Mouse (Mus musculus): ENCODE measurements around the gene Snd1. TPM values are rescaled to one million over a fixed set of nuclear protein-coding genes. Genes with fewer than 3 reads are reported as not detected.

Gene Snd1
- total RNA-seq, 1 experiment, result 343 TPM

- DNase-seq (ENCODE audit: low read depth, low spot score), result no peak
- Histone ChIP-seq H3K4me3 (ENCODE audit: insufficient read depth in 1 of 2, low read depth in 1 of 2, low read length in 2 of 2, poor library complexity in 1 of 2, severe bottlenecking in 1 of 2) (no peak overlapping the region), H3K9ac (ENCODE audit: insufficient read depth, low read depth, low read length, poor library complexity, severe bottlenecking) (no peak overlapping the region), H3K36me3 (ENCODE audit: control insufficient read depth, insufficient read depth, low read length, poor library complexity, severe bottlenecking) (peaks cover 4% of the 10 kb centered on the region; the same call in 1 of the 2 replicates), H3K4me1 (ENCODE audit: control insufficient read depth in 2 of 2, insufficient read depth in 2 of 2, low read length in 2 of 2, poor library complexity in 1 of 2) (peaks cover 0 to 6% of the 10 kb centered on the region in 2 experiments; a peak in 1 of 4 replicates), H3K27ac (ENCODE audit: insufficient read depth, low read depth, low read length, poor library complexity, severe bottlenecking) (no peak overlapping the region), H3K9me3 (ENCODE audit: control insufficient read depth, insufficient read depth, low read depth, low read length) (no peaks in the 10 kb centered on the region)
- in situ Hi-C loops (cut with MboI; ENCODE audit: low sequenced_read_pairs in 2 of 2, unreplicated experiment in 2 of 2), result no loop called here
- TF ChIP-seq MAFK (IDR thresholded peaks at IDR 0.05; ENCODE audit: insufficient read depth, low read depth, low read length) (no peak), ZNF384 (IDR thresholded peaks at IDR 0.05; ENCODE audit: low read depth, low read length) (no peak), HCFC1 (IDR thresholded peaks at IDR 0.05; ENCODE audit: borderline replicate concordance, insufficient read depth, low read length) (no peak), ZC3H11A (IDR thresholded peaks at IDR 0.05; ENCODE audit: borderline replicate concordance, low read depth, low read length) (no peak), CHD2 (IDR thresholded peaks at IDR 0.05; ENCODE audit: low read depth, low read length) (no peak)
These were observed 399.8 kb downstream of the Snd1 start for GRCm38 (mm10) chr6:28874759-28875158.

GRCm38 (mm10) chr6:28875333-28875732, 400.4 kb downstream of the Snd1 start:
- TF ChIP-seq ZC3H11A (IDR thresholded peaks at IDR 0.05; ENCODE audit: borderline replicate concordance, low read depth, low read length) (no peak), HCFC1 (IDR thresholded peaks at IDR 0.05; ENCODE audit: borderline replicate concordance, insufficient read depth, low read length) (no peak)
- no peak overlapping the region for H3K4me3 ChIP-seq (ENCODE audit: insufficient read depth in 1 of 2, low read depth in 1 of 2, low read length in 2 of 2, poor library complexity in 1 of 2, severe bottlenecking in 1 of 2)
- no peaks in the 10 kb centered on the region for H3K9me3 ChIP-seq (ENCODE audit: control insufficient read depth, insufficient read depth, low read depth, low read length)
- in situ Hi-C loops (cut with MboI; ENCODE audit: low sequenced_read_pairs in 2 of 2, unreplicated experiment in 2 of 2), result no loop called here
- no peak overlapping the region for H3K27ac ChIP-seq (ENCODE audit: insufficient read depth, low read depth, low read length, poor library complexity, severe bottlenecking)
- H3K36me3 ChIP-seq (ENCODE audit: control insufficient read depth, insufficient read depth, low read length, poor library complexity, severe bottlenecking), result peaks cover 8% of the 10 kb centered on the region; the same call in 1 of the 2 replicates
- DNase-seq (ENCODE audit: low read depth, low spot score), result no peak
- peaks cover 0 to 6% of the 10 kb centered on the region in 2 experiments; a peak in 1 of 4 replicates for H3K4me1 ChIP-seq (ENCODE audit: control insufficient read depth in 2 of 2, insufficient read depth in 2 of 2, low read length in 2 of 2, poor library complexity in 1 of 2)
- no peak overlapping the region for H3K9ac ChIP-seq (ENCODE audit: insufficient read depth, low read depth, low read length, poor library complexity, severe bottlenecking)

- H3K36me3 ChIP-seq (ENCODE audit: control insufficient read depth, insufficient read depth, low read length, poor library complexity, severe bottlenecking), result peaks cover 9% of the 10 kb centered on the region; the same call in 1 of the 2 replicates
- H3K27ac ChIP-seq (ENCODE audit: insufficient read depth, low read depth, low read length, poor library complexity, severe bottlenecking), result no peak overlapping the region
- no peaks in the 10 kb centered on the region for H3K9me3 ChIP-seq (ENCODE audit: control insufficient read depth, insufficient read depth, low read depth, low read length)
- H3K4me3 ChIP-seq (ENCODE audit: insufficient read depth in 1 of 2, low read depth in 1 of 2, low read length in 2 of 2, poor library complexity in 1 of 2, severe bottlenecking in 1 of 2), result no peak overlapping the region
- no peak for DNase-seq (ENCODE audit: low read depth, low spot score)
- in situ Hi-C loops (cut with MboI; ENCODE audit: low sequenced_read_pairs in 2 of 2, unreplicated experiment in 2 of 2), result no loop called here
- peaks cover 0 to 6% of the 10 kb centered on the region in 2 experiments; a peak in 1 of 4 replicates for H3K4me1 ChIP-seq (ENCODE audit: control insufficient read depth in 2 of 2, insufficient read depth in 2 of 2, low read length in 2 of 2, poor library complexity in 1 of 2)
- TF ChIP-seq HCFC1 (IDR thresholded peaks at IDR 0.05; ENCODE audit: borderline replicate concordance, insufficient read depth, low read length), result no peak
- TF ChIP-seq ZNF384 (IDR thresholded peaks at IDR 0.05; ENCODE audit: low read depth, low read length), result no peak
- no peak for TF ChIP-seq CHD2 (IDR thresholded peaks at IDR 0.05; ENCODE audit: low read depth, low read length)
- no peak for TF ChIP-seq ZC3H11A (IDR thresholded peaks at IDR 0.05; ENCODE audit: borderline replicate concordance, low read depth, low read length)
- no peak for TF ChIP-seq MAFK (IDR thresholded peaks at IDR 0.05; ENCODE audit: insufficient read depth, low read depth, low read length)
- H3K9ac ChIP-seq (ENCODE audit: insufficient read depth, low read depth, low read length, poor library complexity, severe bottlenecking), result no peak overlapping the region
These were observed 401.6 kb downstream of the Snd1 start for GRCm38 (mm10) chr6:28876492-28876891.

DNA sequence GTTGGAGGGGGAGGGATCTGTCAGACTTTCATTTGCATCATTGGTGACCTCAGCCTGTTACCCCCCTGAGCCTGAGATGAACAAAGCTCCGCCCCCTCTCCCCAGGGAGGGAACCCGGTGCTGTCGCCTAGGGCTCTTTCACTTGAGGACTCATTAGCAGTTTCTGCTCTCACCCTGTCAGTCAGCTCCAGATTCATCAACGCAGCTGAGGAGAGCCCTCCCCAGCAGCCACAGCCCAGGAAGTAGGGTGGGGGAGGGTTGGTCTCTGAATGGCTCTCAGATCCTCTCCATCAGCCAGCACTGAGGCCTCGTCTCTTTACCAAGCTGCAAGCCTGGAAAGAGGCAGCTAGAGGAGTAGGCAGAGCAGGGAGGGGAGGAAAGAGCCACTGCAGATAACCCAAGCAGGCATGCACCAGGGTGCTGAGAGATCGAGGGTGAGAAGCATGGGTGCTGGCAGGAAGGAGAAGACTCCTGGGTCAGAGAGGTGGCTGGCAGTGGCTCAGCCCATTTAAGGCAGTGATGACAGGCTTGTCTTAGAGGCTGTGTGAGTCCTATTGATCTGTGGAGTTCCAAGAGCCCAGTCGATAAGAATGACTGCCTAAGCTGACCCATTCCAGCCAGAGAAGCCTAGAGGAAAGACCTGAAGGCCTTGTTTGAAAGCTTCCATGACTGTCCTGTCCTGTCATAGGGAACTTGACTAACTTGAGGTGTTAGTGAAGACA, 403.2 kb downstream of the Snd1 start:
- Histone ChIP-seq H3K9me3 (ENCODE audit: control insufficient read depth, insufficient read depth, low read depth, low read length) (no peaks in the 10 kb centered on the region), H3K4me3 (ENCODE audit: insufficient read depth in 1 of 2, low read depth in 1 of 2, low read length in 2 of 2, poor library complexity in 1 of 2, severe bottlenecking in 1 of 2) (no peak overlapping the region), H3K27ac (ENCODE audit: insufficient read depth, low read depth, low read length, poor library complexity, severe bottlenecking) (no peak overlapping the region), H3K9ac (ENCODE audit: insufficient read depth, low read depth, low read length, poor library complexity, severe bottlenecking) (no peak overlapping the region), H3K4me1 (ENCODE audit: control insufficient read depth in 2 of 2, insufficient read depth in 2 of 2, low read length in 2 of 2, poor library complexity in 1 of 2) (peaks cover 0 to 6% of the 10 kb centered on the region in 2 experiments; a peak in 1 of 4 replicates), H3K36me3 (ENCODE audit: control insufficient read depth, insufficient read depth, low read length, poor library complexity, severe bottlenecking) (peaks cover 9% of the 10 kb centered on the region; the same call in 1 of the 2 replicates)
- peak; percentile 34 for DNase-seq (ENCODE audit: low read depth, low spot score)
- in situ Hi-C loops (cut with MboI; ENCODE audit: low sequenced_read_pairs in 2 of 2, unreplicated experiment in 2 of 2), result no loop called here
- no peak for TF ChIP-seq MAFK (IDR thresholded peaks at IDR 0.05; ENCODE audit: insufficient read depth, low read depth, low read length)
- TF ChIP-seq HCFC1 (IDR thresholded peaks at IDR 0.05; ENCODE audit: borderline replicate concordance, insufficient read depth, low read length), result no peak
- no peak for TF ChIP-seq ZC3H11A (IDR thresholded peaks at IDR 0.05; ENCODE audit: borderline replicate concordance, low read depth, low read length)
